25 mouse cellular contexts compared by ENCODE assay signal in genomic region chr11:86714606-86715005, GRCm38 (mm10). TPM values are rescaled to one million over a fixed set of nuclear protein-coding genes. Genes with fewer than 3 reads are reported as not detected.
DNase-seq lines count a peak whose midpoint lies in the region; ATAC-seq and TF ChIP-seq lines count a peak whose summit lies in the region.
"Had no signal": no experiment of that assay in that cellular context is flagged by ENCODE, and none has a peak within 500 bp of the region (broad histone marks: within the 10 kb centered on the region; RNA-seq: fewer than 3 reads in every experiment).

No protein-coding gene starts in this region.

- peaks cover 65% of the 10 kb centered on the region for H3K36me3 ChIP-seq in heart, embryonic 15.5 days
- H3K36me3 ChIP-seq in spleen, adult 2 months (ENCODE audit: control insufficient read depth, insufficient read depth, low read length), result peaks cover 33% of the 10 kb centered on the region

- peak; percentile 74 for DNase-seq in gastrocnemius, adult 18-20 months (ENCODE audit: low spot score)
- DNase-seq in gastrocnemius, postnatal 14 days, result no peak
- no peak for DNase-seq in heart, adult 8-10 months (ENCODE audit: low spot score)
- no peak for DNase-seq in spleen, adult 2 months (ENCODE audit: low read depth in 1 of 2, low spot score in 2 of 2)
- DNase-seq in spleen, postnatal 14 days (ENCODE audit: low spot score in 2 of 2), result no peak
- DNase-seq in embryo, embryonic 10 days (ENCODE audit: low spot score), result no peak
- DNase-seq in urinary bladder, adult 18-20 months (ENCODE audit: low spot score in 2 of 2), result no peak
- DNase-seq: adrenal gland, postnatal 25 days; cerebellum, adult 11 months; cerebellum, adult 9-11 months; kidney, adult 8-10 months; kidney, postnatal 14 days; layer of hippocampus, postnatal 36 days; liver, postnatal 0 days; thymus, adult 18-20 months; thymus, postnatal 4 days had no signal

- peak overlapping the region; percentile 35; the same call in 1 of the 2 replicates for H3K27ac ChIP-seq in heart, embryonic 15.5 days
- H3K27ac ChIP-seq in spleen, adult 2 months (ENCODE audit: insufficient read depth, low read length), result peak overlapping the region; percentile 24; the same call in 1 of the 2 replicates
- H3K27ac ChIP-seq: forebrain, embryonic 10.5 days; hindbrain, embryonic 10.5 days; intestine, embryonic 15.5 days; limb, embryonic 12.5 days had no signal

- intact Hi-C loops in gastrocnemius, postnatal 14 days (cut with DNase I; ENCODE audit: low total_unique reads), result no loop called here

- TF ChIP-seq CTCF in spleen, adult 2 months (IDR thresholded peaks at IDR 0.05; ENCODE audit: extremely low read depth, insufficient read depth, insufficient read length, insufficient replicate concordance), result no peak

- no peaks in the 10 kb centered on the region for H3K27me3 ChIP-seq in heart, embryonic 15.5 days
- H3K27me3 ChIP-seq in spleen, adult 2 months (ENCODE audit: control insufficient read depth, insufficient read depth, low read length), result no peaks in the 10 kb centered on the region
- H3K27me3 ChIP-seq: intestine, embryonic 15.5 days; limb, embryonic 12.5 days had no signal

- H3K9ac ChIP-seq in heart, embryonic 15.5 days, result no peak overlapping the region
- H3K9ac ChIP-seq: intestine, embryonic 15.5 days; limb, embryonic 12.5 days; liver, postnatal 0 days had no signal

- TF ChIP-seq POLR2A in spleen, adult 2 months (IDR thresholded peaks at IDR 0.05; ENCODE audit: low read depth, low read length), result no peak

- ATAC-seq in heart, embryonic 15.5 days (replicated peaks; ENCODE audit: insufficient number of reproducible peaks, insufficient read depth, low FRiP score, low read depth), result no peak
- ATAC-seq: forebrain, embryonic 16.5 days; hindbrain, embryonic 16.5 days; intestine, embryonic 15.5 days; liver, postnatal 0 days had no signal

- H3K4me1 ChIP-seq in heart, embryonic 15.5 days (replicated peaks), result no peaks in the 10 kb centered on the region
- peaks cover 4% of the 10 kb centered on the region for H3K4me1 ChIP-seq in spleen, adult 2 months (ENCODE audit: control insufficient read depth, insufficient read depth, insufficient read length)
- H3K4me1 ChIP-seq: forebrain, embryonic 10.5 days; hindbrain, embryonic 10.5 days; intestine, embryonic 15.5 days; limb, embryonic 12.5 days had no signal

- H3K4me2 ChIP-seq in heart, embryonic 15.5 days, result no peak overlapping the region
- H3K4me2 ChIP-seq: intestine, embryonic 15.5 days; limb, embryonic 12.5 days; liver, embryonic 11.5 days; midbrain, embryonic 11.5 days had no signal

- no peak overlapping the region for H3K4me3 ChIP-seq in heart, embryonic 15.5 days
- no peak overlapping the region for H3K4me3 ChIP-seq in spleen, adult 2 months (ENCODE audit: extremely low read depth, insufficient read depth, insufficient read length)
- H3K4me3 ChIP-seq: forebrain, embryonic 10.5 days; hindbrain, embryonic 10.5 days; intestine, embryonic 15.5 days; limb, embryonic 12.5 days had no signal

- H3K9me3 ChIP-seq in heart, embryonic 15.5 days (replicated peaks), result no peaks in the 10 kb centered on the region
- H3K9me3 ChIP-seq: forebrain, embryonic 10.5 days; hindbrain, embryonic 10.5 days; intestine, embryonic 15.5 days; limb, embryonic 12.5 days had no signal

RNA-seq across cellular contexts. Expression of gene Ptrh2, which starts 30.8 kb away (rescaled TPM):
- total RNA-seq in gastrocnemius, adult 18-20 months (2021), result 1 to 10 TPM; 6.3 to 6.5 TPM
- 1 to 10 TPM; 6.5 to 6.8 TPM for total RNA-seq in gastrocnemius, postnatal 14 days (2021)
- 16.1 and 18.1 TPM in 2 replicates for polyA plus RNA-seq in heart, embryonic 15.5 days (2015; fragmentation: Nextera tagmentation; extraction: Ambion mirVana)
- total RNA-seq in heart, adult 8-10 months (2022), result 1 to 10 TPM; 6.6 to 7.3 (median 7.1) TPM
- polyA plus RNA-seq in spleen, adult 2 months (2012; rRNA removed), result 2.0 and 2.5 TPM in 2 replicates

RNA-seq across cellular contexts. Expression of gene Vmp1, which starts 31.0 kb away (rescaled TPM):
- total RNA-seq in gastrocnemius, adult 18-20 months (2021), result 10 to 100 TPM; 76.3 to 84.8 TPM
- 10 to 100 TPM; 67.7 to 84.9 TPM for total RNA-seq in gastrocnemius, postnatal 14 days (2021)
- polyA plus RNA-seq in heart, embryonic 15.5 days (2015; fragmentation: Nextera tagmentation; extraction: Ambion mirVana), result 74.3 and 82.1 TPM in 2 replicates
- total RNA-seq in heart, adult 8-10 months (2022), result 10 to 100 TPM; 60.2 to 77.1 (median 64.7) TPM
- 30.0 and 30.7 TPM in 2 replicates for polyA plus RNA-seq in spleen, adult 2 months (2012; rRNA removed)

RNA-seq across cellular contexts. Expression of gene Cltc, which starts 42.8 kb away (rescaled TPM):
- 100 to 1,000 TPM; 123 to 132 TPM for total RNA-seq in gastrocnemius, adult 18-20 months (2021)
- 100 to 1,000 TPM; 118 to 122 TPM for total RNA-seq in gastrocnemius, postnatal 14 days (2021)
- polyA plus RNA-seq in heart, embryonic 15.5 days (2015; fragmentation: Nextera tagmentation; extraction: Ambion mirVana), result 103 and 118 TPM in 2 replicates
- total RNA-seq in heart, adult 8-10 months (2022), result 100 to 1,000 TPM; 128 to 169 (median 144) TPM
- 44.9 and 50.4 TPM in 2 replicates for polyA plus RNA-seq in spleen, adult 2 months (2012; rRNA removed)
